Mouse (Mus musculus) CD4-positive, CD25-positive, alpha-beta regulatory T cell, adult 4 months (primary cell): ENCODE measurements around the gene Dpp4. TPM values are rescaled to one million over a fixed set of nuclear protein-coding genes. Genes with fewer than 3 reads are reported as not detected.
A peak's percentile ranks its signal among the peaks of the same experiment; 100 is the strongest.

Source experiments
- ATAC-seq: one replicate; pipeline ENCODE4 v1.8.0; 2017
- polyA plus RNA-seq, 2 experiments: library from polyadenylated mRNA; unstranded; fragments of 100-300 nt; shearing (Covaris generic); gene quantifications; one replicate each; pipeline ENCODE4 v1.2.1; 2017

Gene Dpp4
- polyA plus RNA-seq, 2 experiments from 2014 or later = 98.3 to 101 TPM

DNA sequence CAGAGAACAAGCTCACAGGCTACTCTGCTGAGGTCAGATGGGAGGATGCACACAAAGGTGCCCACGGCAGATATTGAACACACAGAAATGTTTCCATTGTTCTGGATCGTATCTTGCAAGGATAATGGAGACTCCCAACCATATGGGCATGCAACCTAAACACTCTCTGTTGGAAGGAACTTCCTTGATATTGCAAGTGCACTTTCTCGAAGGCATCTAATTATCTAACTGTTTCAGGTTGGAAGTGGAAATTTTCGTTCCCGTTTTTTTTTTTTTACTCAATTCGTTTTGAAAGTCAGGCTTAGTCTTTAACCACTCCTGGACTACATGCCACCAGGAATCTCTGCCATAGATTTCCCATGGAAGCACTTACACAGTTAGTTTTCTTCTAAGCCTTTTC is 51.2 kb downstream of the Dpp4 start:
- ATAC-seq = no peak

DNA sequence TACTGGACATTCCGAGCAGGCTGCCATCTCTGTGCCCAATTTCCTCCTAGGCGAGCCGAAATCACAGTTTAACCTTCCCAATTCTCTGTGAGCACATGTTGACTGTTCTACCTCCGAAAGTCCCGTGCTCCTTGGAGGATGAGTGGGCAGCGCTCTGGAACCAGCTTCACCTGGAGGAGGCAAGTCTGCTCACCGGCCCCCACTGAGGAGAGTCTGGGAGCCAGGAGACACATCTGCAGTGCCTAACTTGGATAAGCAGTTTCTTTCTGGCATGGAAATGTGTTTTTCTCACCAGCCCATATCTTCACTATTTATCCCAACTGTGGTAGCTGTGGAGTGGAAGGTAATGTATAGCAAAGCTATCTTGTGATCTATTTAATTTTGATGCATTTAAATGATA is 54.8 kb downstream of the Dpp4 start:
- ATAC-seq = no peak

DNA sequence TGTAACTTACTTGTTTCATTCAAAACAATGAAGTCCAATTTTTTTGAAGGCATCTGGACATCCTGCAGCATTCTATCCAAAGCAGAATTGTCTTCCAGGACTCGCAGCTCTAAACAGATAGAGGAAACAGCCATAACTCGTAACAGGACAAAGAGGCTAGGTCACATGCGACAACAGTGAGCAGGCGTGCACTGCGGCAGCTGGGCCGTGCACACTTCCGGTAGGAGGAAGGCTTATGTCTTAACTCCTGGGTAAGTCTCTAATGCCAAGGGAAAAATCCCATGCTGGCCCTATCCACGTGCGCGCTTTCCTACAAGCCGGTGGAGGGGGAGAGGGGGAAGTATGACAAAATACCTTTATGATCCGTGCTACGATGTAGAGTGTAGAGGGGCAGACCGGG is 55.4 kb downstream of the Dpp4 start:
- ATAC-seq = no peak

DNA sequence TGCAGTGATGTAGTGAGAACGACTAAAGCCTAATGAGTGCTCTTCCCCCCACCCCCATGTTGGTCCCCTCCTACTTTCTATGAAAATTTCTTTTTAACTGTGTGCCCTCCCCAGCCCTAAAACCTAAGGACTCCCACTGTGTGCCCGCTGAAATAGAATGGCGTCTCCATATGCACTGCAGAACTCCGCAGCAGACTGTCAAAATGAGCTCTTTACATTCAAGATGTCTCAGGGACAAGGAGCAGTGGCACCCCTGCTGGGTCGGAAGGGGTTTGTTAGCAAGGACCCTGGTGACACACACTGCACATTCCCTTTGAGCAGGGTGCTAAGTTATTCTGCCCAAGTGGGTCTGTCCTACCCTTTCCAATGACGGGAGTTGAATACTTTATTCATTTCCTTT is 56.3 kb downstream of the Dpp4 start:
- ATAC-seq = no peak

DNA sequence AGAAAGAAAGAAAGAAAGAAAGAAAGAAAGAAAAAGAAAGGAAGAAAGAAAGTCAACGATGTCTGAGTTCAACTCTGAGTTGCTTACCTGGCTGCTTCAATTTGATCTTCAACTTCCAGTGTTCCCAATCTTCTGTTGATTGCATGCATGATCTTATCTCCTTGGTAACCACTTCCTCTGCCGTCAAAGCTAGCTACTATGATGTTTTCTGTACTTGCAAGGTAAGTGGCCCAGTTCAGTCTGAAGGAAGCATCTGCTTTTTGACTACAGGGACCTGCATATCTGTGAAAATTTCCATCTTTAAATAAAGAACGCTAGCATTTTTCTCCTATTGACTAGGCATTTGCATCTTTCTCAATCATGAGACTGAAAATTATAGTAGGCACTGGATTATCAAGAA is 60.0 kb downstream of the Dpp4 start:
- ATAC-seq = peak; percentile 99

DNA sequence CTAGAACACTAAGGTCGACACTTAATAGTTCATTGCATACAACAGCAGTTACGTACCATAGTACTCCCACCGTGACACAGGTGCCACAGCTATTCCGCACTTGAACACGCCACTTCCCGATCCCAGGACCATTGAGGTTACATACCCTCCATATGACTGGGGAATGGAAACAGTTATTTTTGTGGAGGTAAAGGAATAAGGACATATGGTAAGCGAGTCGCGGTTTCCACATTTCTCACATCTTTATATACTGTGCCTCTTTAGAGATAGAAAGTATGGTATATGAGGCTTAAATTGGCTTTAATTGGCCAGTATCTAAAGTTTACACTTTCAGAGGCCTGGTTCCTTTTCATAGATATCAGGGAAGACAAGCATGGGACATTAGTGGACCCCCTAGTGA is 64.3 kb downstream of the Dpp4 start:
- ATAC-seq = no peak

DNA sequence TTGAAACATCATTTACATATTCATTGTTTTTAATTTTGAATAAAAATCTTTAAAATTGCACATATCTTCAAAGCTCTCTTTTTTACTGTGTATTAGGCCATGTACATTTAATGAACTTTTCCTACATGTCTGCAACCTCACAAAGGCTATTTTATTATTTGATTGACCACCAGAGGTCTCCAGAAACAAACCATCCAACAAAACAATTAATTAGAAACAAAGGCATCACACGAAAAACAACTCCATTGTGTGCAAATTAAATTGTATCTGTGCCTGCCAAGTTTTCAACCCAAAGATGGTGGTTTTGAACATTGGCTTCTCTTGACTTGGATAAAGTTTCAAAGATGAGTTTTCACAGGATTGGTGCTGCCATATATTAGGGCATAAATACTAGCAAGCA is 65.3 kb downstream of the Dpp4 start:
- ATAC-seq = no peak

DNA sequence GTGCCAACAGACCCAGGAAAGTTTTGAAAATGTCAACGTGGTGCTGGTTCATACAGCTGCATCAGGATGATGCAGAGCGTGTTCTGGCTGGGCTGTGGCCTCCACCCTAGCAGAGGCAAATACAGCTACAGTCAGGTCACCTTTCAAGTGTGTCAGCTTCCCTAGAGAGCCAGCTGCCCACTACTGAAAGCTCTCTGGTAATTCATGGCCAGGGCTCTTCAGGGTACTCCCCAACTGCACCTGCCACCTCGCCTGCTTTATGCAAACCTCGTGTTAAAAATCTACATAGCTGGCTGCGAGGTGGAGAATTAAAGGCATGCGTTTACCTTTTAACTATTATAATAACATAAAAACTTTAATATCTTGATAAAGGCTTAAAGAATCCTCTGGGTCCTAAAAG is 67.7 kb downstream of the Dpp4 start:
- no peak for ATAC-seq

DNA sequence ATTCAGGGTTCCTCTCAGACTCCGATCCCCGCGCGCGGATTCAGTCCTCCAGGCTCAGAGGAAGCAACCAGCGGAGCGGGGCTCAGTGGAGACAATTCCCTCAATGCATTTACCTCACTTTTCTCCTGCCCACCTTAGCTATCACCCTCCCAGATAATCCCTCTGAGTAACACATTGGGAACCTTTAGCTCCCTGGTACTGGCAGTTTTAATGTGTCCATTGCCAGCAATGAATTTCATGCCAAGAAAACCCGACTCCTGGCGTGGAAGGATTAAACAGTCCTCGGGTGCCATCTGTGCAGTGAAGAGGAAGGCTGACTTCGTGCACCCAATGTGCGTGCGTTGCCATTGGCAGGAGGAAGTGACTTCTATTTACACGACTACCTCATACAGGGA is 70.3 kb downstream of the Dpp4 start:
- ATAC-seq = no peak

DNA sequence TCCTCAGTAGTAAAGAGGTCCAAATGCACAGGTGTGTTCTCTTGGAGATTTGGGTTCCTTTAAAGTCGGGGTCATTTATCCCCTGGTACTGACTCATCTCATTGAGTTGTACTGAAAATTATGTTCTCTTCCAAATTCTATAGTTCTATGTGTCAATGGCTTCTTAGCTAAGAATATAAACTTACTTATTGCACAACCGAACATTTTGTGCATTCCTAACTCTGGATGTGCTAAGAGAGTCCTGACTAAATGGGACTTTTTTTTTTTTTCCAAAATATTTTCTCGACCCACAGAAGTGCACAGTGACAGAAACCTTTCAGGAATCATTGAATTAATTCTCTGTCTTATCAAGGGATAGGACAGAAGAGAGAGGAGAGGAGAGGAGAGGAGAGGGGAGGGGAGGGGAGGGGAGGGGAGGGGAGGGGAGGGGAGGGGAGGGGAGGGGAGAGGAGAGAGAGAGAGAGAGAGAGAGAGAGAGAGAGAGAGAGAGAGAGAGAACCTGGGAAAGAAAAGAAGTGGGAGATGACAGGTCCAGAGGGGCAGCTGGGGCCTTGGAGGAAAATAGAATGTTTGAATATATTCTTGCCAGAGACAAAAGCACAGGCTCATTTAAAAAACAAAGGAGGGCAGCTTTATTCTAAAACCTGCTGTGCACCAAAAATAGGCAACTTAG is 70.8 kb downstream of the Dpp4 start:
- ATAC-seq = no peak

DNA sequence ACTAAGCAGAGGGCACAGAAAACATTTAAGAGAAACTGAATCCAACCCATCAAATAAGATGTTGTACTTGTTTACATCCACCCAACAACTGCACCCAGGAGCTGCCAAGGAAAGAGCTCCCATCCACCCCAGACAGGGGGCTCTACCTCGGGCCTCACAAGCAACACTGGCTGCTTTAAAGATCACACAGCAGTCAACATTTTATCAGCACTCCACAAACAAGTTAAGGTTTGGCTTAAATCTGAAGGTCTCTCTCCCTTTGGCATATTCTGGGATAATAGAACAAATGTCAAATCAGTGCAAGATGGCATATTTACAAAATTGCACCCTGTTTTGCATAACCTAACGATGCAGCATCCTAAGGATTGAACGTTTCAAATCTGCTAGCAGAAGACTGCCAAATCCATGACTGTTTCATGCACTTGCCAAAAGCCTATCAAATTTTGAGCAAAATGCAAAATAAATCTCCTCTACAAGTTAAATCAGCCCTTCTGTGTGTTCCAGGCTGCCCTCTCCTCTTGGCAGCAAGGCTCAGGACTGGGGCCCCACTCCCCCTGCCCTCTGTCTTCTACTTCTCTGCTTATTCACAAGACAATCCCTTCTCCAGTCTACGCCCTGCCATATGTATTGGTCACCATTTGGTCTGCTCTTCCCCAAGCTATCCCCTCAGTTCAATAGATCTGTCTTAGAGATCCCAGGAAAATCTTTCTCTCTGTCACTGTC is 72.6 kb downstream of the Dpp4 start:
- no peak for ATAC-seq

DNA sequence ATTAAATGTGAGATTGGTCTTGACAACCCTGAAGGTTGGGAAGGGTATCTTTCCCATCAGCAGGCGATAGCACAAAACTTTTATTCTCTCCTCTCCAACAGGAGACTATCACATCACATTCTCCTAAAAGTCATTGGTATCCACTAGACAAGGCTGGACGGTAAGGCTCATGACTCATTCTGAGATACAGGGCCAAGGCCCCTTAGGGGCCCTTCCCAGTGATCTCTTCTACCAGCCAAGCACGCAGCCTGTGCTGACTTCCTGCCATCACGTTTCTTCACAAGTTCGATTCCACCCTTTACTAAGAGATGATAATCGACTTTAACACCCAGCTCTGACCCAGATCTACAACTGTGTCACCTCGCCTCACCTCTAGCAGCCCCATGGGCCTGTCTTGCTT is 74.9 kb downstream of the Dpp4 start:
- ATAC-seq = no peak

DNA sequence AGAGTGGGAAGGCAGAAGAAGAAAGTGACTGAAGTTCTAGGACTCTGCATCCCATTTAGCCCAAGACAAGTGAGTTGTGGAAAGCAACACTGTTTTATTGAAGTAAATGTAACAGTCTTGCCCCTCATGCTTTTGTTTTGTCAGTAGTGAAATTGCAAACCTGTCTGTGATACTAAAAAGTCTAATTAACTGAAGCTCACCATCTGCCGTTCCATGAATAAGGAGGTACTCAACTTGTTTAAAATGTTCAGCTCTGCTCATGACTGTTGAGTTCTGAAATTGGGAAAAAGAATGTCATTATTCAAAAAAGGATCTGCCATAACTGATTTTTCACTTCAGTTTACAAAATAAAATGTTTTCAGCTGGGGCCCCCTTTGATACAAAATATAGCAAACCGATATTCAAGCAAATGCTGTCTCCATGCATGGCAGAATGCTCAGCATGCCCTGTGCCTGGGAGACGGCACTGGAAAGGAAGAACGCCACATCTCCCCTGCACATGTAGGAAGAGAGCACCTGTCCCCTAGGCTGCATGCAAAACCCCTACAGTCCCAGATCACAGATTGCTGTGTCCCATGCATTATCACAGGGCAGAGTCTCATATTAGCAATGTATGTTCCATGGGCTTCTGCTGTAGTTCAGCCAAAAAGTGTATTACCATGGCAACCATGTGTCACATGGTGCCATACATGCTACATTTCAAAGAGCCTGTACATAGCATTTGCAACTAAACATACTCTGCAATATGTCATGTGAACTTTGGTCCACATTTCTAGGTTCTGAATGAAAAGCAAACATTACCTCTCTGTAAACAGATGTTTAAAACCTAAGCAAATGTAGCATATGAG is 77.4 kb downstream of the Dpp4 start:
- peak; percentile 38 for ATAC-seq

DNA sequence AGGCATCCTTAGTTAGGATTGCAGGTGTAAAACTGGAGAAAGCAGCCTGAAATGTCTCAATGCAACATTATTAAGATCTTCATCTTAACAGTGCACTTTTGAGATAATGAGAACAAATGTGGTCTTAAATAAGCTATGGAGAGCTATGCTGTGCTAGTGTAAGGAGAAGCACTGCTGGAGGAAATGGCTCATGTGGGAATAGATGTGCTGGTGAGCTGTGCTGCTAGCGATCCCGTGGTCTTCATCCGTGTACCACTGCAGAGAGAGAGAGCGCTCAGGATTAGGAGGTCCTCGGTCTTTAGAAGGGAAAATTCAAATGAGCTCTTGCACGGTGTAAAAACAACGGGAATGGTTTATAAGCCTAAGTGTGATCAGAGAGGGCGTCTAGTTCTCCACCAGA is 79.6 kb downstream of the Dpp4 start:
- ATAC-seq = no peak

DNA sequence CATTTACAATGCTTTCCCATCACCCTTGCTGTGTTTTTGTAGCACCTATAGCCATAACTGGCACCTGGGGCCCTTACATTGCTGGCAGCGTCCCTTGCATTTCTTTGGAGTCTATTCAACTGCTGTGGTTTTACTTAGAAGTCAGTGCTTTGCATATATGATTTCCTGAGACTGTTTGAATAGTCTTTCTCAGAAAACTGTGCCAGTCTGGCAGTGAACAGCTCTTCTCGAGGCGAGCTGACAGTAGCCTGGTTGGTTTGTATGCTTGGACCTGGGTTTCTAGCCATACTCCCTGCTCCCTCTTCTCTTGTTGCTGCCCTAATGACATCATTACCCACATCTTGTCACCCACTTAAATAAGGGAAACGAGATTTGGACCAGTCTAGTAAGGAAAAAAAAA is 80.1 kb downstream of the Dpp4 start:
- ATAC-seq = peak; percentile 69

DNA sequence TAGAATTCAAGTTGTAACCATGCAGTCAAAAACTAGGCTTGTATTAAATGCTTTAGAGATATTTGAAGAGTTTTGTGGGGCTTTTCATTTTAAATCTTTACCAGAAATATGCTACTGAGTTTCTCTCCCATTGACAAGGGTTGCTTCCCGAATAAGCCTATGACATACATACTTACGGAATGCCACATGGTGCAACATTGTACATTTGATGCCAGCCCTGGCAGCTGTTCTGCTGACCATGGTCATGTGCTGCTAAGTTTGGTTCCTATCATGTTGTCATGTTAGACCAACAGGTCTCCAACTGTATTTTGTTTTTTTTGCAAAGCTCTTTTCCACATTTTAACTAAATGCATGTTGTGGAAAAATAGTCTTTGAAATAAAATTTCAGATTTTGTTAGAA is 86.6 kb downstream of the Dpp4 start:
- ATAC-seq = no peak

DNA sequence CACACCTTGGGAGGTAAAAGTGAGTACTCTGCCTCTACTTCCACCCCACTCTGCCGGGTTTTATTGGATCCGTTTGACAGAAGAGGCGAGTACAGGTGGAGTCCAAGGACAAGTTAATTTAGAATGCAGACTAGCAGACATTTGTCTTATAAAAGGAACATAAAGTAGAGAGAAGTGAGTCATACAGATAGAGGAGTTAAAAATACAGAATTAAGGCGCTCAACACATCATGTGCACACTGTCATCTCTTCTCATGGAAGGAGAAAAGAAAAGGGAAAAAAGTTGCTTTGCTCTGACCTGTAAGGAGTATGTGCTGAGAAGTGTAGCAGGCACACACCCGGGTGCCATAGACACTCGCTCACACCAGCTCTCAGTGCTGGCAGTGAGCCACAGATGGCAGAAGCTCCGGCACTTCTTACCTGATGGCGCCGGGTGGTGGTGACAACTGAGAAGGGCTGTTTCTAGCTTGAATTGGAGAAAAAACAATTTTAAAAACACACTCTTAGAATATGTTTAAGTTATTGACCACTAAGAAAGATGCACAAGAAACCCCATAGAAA is 88.9 kb downstream of the Dpp4 start:
- no peak for ATAC-seq

DNA sequence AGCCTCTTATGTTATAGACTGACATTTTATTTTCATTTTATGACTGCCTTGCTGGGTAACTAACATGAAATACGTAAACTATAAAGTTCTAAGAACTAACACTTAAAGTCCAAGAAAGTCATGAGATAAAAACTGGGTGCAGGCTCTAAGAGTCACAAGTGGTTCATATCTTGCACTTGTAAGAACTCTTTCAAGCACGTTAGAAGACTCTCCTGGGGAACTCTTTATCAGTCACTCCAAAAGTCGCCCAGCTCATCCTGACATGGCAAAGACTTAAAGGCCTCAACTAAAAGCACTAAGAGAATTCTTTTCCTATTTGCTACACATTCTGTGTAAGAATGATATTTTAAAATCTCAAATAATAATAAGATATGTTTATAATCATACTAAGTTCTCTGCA is 92.5 kb downstream of the Dpp4 start:
- no peak for ATAC-seq

DNA sequence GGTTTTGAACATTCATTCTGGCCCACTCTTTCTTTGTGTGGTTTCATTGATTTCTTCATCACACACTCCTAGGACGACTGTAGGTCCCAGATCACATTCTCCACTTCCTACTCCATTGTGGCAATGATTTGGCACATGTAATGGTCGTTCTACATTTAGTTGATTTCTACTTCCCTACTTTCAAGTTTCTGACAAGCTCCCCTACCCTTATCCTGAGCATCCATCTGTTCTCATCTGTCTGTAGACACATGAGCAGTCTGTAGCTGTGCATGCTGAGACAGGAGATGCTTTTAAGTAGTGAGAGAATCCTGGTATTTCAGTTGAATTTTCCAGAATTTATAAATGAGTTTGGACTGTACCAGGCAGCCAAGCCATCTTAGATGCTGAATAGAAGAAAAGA is 95.1 kb downstream of the Dpp4 start:
- no peak for ATAC-seq

DNA sequence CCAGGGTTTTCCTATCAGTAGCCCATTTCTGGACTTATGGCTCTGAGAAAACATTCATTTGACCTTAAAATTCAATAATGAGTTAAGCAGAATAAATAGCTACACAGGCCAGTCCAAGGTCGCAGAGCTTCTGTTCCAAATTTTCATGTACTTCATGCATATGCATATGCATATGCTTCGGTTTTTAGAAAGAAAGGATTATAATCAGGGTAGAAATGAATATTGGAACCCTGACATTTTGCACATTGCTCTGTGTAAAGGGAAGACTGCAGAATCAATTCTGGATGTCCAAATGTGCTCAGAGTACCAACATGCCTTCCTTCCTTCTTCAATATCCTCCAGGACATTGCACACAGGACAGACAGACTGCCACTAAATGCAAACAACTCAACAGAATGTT is 104.6 kb downstream of the Dpp4 start:
- no peak for ATAC-seq

DNA sequence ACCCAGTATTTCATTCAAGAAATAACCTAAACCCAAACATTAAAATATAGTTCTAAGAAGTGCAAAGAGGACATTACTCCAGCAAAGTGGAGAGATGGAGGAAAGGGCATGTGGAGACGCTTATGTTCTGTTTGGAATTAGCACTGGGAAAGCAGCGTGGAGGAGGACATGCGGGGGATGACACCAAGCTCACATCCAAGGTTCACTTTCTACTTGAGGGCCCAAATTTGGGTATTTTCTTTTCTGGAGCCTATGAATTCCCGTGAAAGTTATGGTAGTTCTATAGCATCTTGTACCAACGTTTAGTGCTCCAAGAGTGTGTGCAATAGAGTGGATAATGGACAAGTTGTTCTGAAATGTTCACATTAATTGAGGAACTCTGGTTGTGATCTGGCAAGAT is 105.1 kb downstream of the Dpp4 start:
- no peak for ATAC-seq

DNA sequence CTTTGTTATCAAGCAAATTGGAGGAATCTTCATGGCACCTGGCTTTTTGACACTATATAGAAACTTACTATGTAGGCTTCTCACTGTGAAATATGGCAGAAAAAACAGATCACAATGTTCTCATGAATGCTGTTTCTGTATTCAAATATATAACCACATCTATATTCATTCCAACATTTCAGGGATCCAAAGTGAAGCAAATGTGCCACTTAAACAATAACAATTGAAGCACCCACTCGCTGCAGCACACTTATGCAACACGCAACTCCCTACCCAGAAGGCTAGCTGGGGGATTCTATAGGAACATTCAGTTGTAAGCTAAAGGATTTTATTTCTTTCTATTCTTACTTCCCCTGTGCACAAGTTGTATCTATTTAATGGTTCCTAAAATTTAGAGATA is 110.3 kb downstream of the Dpp4 start:
- no peak for ATAC-seq

DNA sequence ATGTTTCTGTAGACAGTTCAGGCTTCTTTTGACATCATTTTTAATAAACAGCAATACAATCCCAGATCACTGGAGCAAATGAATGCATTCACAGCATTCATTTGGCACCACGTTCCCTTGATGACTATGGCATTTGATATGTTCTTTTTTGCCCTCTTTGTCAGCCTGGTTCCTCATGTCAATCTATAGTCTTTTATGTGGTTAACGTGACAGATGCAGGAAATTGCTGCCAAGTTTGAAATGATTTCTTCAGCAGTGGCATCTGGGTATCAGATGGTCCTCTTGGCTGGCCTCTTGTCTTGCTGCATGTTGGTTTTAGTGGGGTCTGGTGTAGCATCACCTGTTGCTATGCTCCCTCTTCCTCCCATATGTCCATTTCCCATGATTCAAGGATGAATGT is 118.2 kb downstream of the Dpp4 start:
- ATAC-seq = peak; percentile 84

DNA sequence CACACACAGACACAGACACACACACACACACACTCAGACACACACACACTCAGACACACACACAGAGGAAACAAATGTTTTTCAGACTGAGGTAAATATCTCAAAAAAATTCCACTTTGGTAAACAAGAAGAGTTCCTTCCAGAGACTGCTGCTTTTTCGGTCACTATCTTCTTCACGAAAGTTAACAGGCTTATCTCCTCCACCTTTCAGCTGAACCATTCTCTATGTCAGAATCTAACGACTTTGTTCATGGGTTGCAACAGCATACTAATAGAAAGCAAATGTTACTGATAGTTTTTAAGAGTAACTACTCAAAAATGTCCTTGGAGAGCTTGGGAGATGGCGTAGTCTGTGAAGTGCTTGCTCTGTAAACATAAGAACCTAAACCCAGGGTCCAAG is 124.5 kb downstream of the Dpp4 start:
- ATAC-seq = no peak
